Mouse (Mus musculus): ENCODE measurements around the gene Grik4.

Gene Grik4

DNA sequence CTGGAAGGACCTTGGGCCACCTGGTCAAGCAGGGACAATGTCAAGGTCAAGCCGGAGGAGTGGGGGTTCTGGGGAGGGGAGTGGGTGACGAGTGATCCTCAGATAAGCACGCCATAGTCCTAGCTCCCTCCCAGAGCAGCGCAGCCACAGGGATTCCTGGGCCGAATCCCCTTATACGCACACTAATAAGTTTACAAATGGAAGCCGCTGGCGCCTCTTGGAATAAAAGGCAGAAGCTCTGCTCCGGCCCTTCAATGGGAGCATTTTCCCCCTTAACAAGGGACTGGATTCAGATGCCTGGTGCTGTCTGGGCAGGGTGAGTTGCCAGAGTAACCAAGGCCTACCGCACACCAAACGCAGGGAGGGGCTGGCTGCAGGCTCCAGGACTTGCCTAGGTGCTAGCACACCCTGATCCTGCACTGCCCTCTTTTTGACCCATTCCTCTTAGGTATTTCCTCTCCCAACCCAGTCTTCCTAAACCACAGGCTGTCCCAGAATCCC lies 46.2 kb downstream of the Grik4 start:
- DNase-seq (ENCODE audit: low read depth, low spot score), result peak; percentile 45

DNA sequence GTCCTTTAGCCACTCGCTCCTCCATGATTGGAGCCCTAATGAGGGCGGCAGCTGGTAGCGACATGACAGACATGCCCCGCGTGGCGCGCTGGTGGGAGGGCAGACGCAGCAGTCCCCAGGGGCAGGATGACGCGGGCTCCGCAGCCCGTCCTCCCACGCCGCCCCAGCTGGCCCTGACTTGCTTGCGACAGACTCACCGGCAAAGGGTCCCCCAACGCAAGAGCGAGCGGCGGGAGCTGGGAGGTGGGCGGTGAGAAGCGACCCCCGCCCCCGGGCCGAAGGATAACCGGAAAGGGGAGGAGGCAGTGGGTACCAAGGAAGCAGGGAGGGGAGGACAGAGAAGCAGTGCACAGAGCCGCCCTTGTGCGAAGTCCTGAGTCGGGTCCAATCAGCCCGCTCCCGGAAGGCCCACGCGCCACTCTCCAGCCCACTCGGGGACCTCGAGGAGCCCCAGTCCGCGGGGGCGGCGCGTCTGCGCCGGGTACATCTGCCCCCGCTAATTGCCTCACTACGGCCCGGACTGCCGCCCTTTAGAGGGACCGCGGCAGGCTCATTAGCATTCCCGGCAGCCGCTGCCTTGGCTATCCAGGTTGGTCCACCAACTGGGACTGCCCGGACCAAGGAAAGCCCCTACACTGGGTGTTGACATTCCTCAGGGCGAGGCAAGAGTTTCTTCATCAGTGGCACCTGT lies 46.8 kb downstream of the Grik4 start:
- peak; percentile 79 for DNase-seq (ENCODE audit: low read depth, low spot score)

GRCm38 (mm10) chr9:42896421-42897210 lies 47.7 kb downstream of the Grik4 start:
- DNase-seq (ENCODE audit: low read depth, low spot score), result peak; percentile 46

- no peak for DNase-seq (ENCODE audit: low read depth, low spot score)
These were observed 51.5 kb downstream of the Grik4 start for GRCm38 (mm10) chr9:42892765-42893164.

DNA sequence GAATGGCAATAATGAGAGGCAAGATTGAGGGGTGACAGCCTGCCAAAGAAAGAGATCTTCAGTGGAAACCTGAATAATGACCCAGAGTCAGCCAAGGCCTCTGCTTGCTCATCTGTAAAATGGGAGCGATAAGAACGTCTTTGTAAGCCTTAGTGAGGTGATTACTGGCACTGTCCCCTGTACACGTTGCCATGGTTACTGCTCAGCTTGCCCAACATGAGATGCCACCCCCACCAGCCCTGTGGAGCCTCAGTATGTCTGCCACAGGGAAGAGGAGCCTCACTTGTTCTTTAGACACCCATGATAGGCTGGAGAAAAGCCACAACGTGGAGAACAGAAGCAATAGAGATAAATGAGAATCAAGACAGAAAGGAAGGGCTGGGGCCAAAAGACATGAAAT lies 56.4 kb downstream of the Grik4 start:
- DNase-seq (ENCODE audit: low read depth, low spot score), result no peak

DNA sequence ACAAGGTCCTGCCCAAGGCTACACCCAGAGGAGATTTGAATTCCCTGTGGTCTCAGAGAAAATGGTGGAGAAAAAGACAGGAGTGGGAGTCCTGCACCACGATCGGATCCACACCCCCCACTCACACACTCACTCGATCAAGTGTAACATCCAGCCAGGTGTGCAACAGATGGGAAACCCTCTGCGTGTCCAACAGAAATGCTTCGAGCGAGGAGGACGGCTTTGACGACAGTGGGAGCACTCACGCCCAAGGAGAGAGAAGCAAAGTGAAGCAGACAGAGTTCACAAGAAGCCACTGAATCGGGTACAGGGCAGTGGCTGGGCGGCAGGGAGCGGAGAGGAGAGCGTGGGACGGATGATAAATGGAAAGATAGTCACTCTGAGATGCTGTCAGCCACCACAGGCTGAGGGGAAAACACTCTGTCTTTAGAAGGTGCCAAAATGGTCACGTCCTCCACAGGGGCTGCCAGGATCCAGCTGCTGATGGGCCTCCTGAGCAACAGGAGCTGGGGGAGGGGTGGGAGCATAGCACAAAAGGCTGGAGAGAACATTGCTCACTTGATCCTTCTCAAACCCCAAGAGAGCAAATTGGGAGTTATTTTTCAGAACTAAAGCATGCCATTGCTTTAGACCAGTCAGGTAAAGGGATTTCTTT lies 58.1 kb downstream of the Grik4 start:
- DNase-seq (ENCODE audit: low read depth, low spot score), result peak; percentile 52

DNA sequence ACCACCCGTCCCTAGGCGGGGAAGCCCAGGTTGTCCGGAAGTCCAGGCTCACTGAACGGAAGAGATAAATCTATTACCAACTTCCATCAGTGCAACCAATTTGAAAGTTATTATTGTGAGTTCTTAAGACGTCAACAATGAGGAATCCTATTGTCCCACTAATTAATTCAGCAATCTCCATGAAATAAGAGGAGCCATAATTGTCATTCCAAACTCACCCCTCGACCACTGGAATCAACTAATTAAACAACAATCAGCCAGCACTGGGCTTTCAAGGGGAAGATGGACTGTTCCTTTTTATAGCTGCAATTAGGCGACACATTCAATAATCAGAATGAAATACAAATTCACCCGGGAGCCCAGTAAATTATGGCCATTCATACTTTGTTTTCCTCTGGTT lies 58.7 kb downstream of the Grik4 start:
- DNase-seq (ENCODE audit: low read depth, low spot score), result no peak

DNA sequence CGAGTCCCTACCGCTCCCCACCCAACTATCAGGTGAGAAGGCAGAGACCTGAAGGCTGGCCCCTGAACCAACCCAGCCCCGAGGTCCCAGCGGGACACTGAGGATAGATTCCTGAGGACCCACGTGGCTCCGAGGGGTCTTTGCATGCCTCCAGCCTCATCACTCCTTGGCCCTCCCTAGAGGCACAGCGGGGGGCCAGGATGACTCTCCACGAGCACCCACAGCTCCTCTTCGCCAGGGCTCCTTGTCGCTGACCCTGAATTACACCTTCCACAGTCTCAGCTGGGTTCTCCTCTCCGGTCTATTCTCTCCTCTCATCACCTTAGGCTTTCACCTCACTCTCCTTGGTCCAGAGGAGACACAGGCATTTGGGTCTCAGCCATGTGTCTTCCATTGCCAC lies 59.2 kb downstream of the Grik4 start:
- DNase-seq (ENCODE audit: low read depth, low spot score), result no peak

DNA sequence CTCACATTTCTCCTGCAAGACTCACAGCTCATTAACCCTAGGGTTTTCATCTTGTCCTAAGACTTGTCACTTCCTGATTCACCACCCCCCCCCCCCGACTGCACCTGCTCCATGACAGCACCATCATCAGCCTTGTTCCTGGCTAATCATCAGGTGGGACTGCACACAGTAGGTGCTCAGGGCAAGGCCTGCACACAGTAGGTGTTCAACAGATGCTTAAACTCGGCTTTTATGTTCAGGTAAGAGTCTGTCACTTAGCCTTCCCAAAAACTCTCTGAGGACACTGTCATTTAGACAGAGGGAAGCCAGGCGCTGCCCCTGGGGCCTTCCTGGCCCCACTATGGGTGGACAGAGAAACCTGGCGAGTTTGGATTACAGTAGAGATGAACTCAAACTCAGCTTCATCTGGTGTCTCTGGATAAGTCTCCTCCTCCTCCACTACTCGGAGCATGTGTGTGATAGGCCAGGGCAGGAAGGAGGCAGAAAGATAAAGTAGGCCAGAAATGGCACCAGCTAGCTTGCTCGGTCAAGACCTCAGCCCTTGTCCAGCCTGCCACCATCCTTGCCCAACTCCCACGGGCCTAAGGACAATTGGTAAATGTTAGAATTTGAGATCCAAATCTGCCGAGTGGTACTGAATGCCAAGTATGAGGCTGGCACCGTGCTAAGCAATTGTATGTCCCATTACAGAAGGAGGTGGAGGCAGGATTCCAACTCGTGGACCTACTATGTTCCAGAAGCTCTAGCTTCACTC lies 61.1 kb downstream of the Grik4 start:
- DNase-seq (ENCODE audit: low read depth, low spot score), result no peak

DNA sequence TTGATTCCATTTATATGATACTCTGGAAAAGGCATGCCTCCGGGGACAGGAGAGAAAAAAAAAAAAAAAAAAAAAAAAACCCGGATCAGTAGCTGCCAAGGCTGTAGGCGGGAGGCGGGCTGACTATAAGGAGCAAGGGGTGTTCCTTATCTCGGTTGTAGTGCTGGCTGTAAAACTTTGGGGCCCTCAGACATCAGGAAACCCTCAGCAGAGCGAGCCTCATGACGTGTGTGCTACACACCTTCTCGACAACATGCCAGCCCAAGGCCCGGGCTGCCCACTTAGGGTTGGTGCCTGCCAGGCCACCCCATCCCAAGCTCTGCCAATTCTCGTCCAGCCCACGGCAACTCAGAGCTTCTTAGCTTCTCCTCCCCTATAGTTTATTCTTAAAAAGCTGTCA lies 62.0 kb downstream of the Grik4 start:
- DNase-seq (ENCODE audit: low read depth, low spot score), result no peak

DNA sequence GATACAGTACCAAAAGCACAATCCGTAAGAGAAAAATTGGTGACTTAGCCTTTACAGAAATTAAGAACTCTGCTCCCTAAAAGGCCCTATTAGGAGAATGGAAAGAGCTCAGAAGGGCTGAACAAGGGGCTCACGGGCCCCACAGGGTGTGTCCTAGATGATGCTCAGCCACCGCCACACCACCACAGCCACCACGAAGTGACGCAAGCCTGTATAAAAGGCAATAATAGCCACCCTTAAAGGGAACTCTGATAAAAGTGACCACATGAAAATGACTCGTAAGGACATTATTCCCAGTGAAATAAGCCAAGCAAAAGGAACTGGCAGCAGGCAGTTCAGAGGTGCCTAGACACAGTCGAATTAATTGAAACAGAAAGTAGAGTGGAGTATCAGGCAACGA lies 63.3 kb downstream of the Grik4 start:
- DNase-seq (ENCODE audit: low read depth, low spot score), result no peak

- DNase-seq (ENCODE audit: low read depth, low spot score), result no peak
These were observed 65.9 kb downstream of the Grik4 start for GRCm38 (mm10) chr9:42878401-42878800.

GRCm38 (mm10) chr9:42872885-42873284 lies 71.4 kb downstream of the Grik4 start:
- no peak for DNase-seq (ENCODE audit: low read depth, low spot score)

DNA sequence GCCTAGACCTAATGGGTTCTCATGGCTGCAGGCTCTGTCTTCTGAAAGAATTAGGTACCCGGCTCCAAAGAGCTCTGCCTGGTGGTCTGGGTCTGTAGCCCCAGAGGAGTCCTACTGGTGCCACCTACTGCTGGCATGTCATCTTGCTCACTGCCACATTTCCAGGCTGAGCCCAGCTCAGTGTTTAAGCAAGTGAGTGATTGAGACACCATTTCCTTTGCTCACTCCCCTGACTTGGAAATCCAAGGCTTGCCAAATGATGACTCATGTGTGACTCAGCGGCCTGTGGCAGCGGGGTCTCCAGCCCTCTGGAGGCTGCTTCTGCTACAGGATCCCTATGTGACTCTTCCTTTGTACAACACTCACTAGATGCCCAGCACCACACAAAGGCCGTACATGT lies 72.6 kb downstream of the Grik4 start:
- DNase-seq (ENCODE audit: low read depth, low spot score), result no peak

DNA sequence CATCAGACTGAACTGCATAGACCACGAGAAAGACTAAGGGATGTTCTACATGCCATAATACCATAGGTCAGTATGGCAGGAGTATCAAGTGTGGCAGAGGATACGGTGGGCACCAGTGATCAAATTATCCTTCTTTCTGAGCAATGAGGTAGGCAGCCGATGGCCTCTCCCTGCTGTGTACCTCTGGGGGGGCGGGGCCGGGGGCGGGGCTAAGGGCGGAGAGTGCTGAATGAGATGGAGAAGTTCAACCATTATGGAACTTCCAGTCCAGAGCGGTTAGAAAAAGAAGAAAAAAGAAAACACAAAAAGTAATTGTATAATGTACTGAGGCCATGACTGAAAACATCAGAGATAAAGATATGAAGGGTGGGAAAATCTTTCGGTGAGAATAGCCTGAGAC lies 74.0 kb downstream of the Grik4 start:
- no peak for DNase-seq (ENCODE audit: low read depth, low spot score)

DNA sequence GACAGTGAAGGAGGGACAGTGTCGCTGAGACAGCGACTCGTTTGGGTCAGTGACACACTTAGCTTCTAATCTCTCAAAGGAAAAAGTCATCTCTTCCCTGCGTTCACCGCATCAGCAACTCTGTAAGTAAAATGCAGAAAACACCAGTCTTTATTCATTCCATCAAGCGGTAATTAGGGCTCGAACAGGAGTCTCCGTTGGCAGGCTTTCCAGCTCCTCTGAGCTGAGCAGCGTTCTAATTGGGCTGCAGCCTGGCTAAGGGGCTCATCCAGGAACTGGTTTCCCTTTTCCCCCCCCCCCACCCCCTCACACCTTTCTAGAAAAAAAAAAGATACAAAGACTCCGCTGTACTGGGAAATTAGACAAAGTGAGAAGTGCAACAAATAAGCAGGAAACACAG lies 75.8 kb downstream of the Grik4 start:
- DNase-seq (ENCODE audit: low read depth, low spot score), result no peak

- no peak for DNase-seq (ENCODE audit: low read depth, low spot score)
These were observed 77.6 kb downstream of the Grik4 start for GRCm38 (mm10) chr9:42866650-42867049.

DNA sequence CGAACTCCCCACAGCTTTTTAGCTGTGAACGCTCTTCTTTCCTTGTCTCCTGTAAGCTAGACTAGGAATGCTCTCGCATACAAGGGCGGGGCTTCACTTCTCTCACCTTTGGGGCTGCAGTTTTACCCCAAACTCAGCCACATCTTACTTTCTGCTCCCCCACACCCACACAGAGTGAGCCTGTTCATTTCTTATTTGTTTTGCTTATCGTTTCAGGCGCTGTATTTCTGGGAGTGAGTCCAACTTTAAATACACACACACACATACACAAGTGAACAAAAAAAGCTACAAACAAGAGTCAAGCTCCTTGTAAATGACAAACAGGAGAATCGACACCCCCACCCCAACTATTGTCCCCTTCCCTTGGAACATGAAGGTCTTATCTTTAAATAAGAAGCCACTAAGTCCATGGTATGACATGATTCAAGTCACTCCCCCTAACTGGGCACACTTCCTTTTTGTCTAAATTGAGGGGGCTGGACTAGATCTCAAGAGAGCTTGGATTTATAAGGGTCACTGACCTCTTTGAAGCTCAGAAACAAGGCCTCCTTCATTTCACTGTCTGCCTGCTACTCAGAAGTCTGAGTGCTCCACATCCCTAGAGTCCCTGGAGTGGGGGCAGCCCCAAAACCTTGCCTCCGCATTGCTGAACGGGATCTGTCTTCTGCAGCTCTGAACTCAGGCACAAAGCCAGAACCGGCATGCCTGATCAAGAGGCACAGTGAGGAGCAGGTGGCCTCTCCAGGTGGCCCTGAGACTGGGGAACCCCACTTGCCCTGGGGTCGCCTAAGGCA lies 79.1 kb downstream of the Grik4 start:
- peak; percentile 67 for DNase-seq (ENCODE audit: low read depth, low spot score)

GRCm38 (mm10) chr9:42863360-42863759 lies 80.9 kb downstream of the Grik4 start:
- no peak for DNase-seq (ENCODE audit: low read depth, low spot score)

GRCm38 (mm10) chr9:42861711-42862110 lies 82.6 kb downstream of the Grik4 start:
- DNase-seq (ENCODE audit: low read depth, low spot score), result no peak

- no peak for DNase-seq (ENCODE audit: low read depth, low spot score)
These were observed 83.1 kb downstream of the Grik4 start for GRCm38 (mm10) chr9:42861238-42861637.

All from mesoderm, embryonic 11.5 days (tissue).